Mouse (Mus musculus): ENCODE results near the gene Taf5l. TPM values are rescaled to one million over a fixed set of nuclear protein-coding genes. Genes with fewer than 3 reads are reported as not detected.
"Not testable (repeated sequence)": the region's sequence is repeated elsewhere in the genome, so short reads cannot be mapped to it uniquely, and the experiment has no call there.

The Taf5l gene
- polyA plus RNA-seq, 1 experiment from 2014 or later: 28.5 TPM

DNA sequence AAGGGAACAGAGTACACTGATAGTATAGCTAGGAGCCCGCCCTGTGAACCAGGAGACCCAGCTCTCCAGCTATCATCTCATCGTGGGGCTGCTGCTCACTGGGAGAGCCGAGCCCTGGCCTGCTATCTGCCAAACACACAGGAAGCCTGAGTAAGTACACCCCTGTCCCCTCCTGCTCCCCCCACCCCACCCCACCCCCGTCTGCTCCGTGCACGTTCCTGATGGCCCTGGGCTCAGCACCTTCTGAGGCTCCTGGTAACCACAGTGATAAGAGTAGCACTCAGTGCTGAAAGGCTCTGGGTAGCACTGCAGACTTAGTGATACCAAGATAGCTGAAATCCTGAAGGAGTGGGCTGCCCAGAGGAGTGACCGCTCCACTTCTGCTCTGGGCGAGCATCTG is 42.3 kb downstream of the Taf5l start:
- no peaks in the 10 kb centered on the region for H3K36me3 ChIP-seq (ENCODE audit: control insufficient read depth, insufficient read depth, low read length)
- peak overlapping the region; percentile 31; the same call in 1 of the 2 replicates for H3K9ac ChIP-seq (ENCODE audit: low read length)
- no peak for ATAC-seq (ENCODE audit: insufficient number of reproducible peaks, insufficient read depth, low FRiP score, low read depth)
- H3K27ac ChIP-seq (replicated peaks in 1 of 2; ENCODE audit: control insufficient read depth in 1 of 2, insufficient read depth in 1 of 2, low read depth in 2 of 2, low read length in 2 of 2): peak overlapping the region; percentile 65 to 69
- H3K27me3 ChIP-seq (ENCODE audit: control insufficient read depth, insufficient read depth, low read length): no peaks in the 10 kb centered on the region
- no peak overlapping the region for H3K4me3 ChIP-seq (ENCODE audit: control insufficient read depth in 1 of 2, insufficient read depth in 1 of 2, low read depth in 1 of 2, low read length in 2 of 2)
- peaks cover 25 to 31% of the 10 kb centered on the region in 2 experiments for H3K4me1 ChIP-seq (ENCODE audit: control insufficient read depth in 2 of 2, insufficient read depth in 2 of 2, low read length in 2 of 2)
- peak overlapping the region; percentile 51 for H3K4me2 ChIP-seq (ENCODE audit: low read length)
- no peaks in the 10 kb centered on the region for H3K9me3 ChIP-seq (ENCODE audit: control insufficient read depth, low read length)
- 8% methylated on average over 8 of the region's 8 CpGs for WGBS

DNA sequence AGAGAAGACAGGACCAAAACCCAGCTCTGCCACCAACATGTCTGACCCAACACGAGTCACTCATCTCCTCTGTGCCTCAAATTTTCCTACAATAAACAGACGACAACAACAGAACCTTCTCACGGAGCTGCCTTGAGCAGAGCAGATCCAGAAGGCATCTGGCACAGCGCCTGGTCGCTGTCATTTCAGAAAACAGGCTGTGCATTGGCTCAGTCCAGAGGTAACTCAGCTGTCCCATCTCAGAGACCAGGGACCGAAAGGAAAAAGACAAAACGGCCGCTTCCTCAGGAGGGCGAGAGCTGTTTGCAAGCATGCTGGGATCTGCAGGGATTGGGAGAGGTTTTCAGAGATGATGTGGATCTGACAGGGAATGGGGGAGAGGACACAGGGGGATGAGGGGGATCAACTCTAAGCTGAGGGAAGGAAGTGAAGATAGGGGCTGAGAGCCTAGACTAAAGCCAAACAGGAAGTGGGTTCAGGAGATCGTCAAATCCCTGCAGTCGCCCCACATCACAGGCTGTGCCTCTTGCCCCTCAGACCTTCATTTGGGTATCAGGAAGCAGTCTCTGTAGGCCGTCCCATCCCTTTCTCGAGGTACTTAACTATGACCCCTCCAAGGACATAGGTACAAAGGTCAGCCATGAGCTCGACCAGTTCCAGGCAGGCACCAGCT is 42.9 kb downstream of the Taf5l start:
- Histone ChIP-seq H3K4me2 (ENCODE audit: low read length) (peak overlapping the region; percentile 51), H3K27ac (replicated peaks in 1 of 2; ENCODE audit: control insufficient read depth in 1 of 2, insufficient read depth in 1 of 2, low read depth in 2 of 2, low read length in 2 of 2) (peak overlapping the region; percentile 65 to 69), H3K27me3 (ENCODE audit: control insufficient read depth, insufficient read depth, low read length) (no peaks in the 10 kb centered on the region), H3K9ac (ENCODE audit: low read length) (peak overlapping the region; percentile 31; the same call in 1 of the 2 replicates), H3K36me3 (ENCODE audit: control insufficient read depth, insufficient read depth, low read length) (no peaks in the 10 kb centered on the region), H3K4me1 (ENCODE audit: control insufficient read depth in 2 of 2, insufficient read depth in 2 of 2, low read length in 2 of 2) (peaks cover 25 to 31% of the 10 kb centered on the region in 2 experiments), H3K9me3 (ENCODE audit: control insufficient read depth, low read length) (no peaks in the 10 kb centered on the region), H3K4me3 (ENCODE audit: control insufficient read depth in 1 of 2, insufficient read depth in 1 of 2, low read depth in 1 of 2, low read length in 2 of 2) (no peak overlapping the region)
- WGBS: 19% methylated on average over 14 of the region's 14 CpGs
- ATAC-seq (ENCODE audit: insufficient number of reproducible peaks, insufficient read depth, low FRiP score, low read depth): no peak

- H3K27ac ChIP-seq (replicated peaks in 1 of 2; ENCODE audit: control insufficient read depth in 1 of 2, insufficient read depth in 1 of 2, low read depth in 2 of 2, low read length in 2 of 2): peak overlapping the region in 1 of 2 experiments; percentile 65; a peak in 3 of 4 replicates
- H3K27me3 ChIP-seq (ENCODE audit: control insufficient read depth, insufficient read depth, low read length): no peaks in the 10 kb centered on the region
- no peak for ATAC-seq (ENCODE audit: insufficient number of reproducible peaks, insufficient read depth, low FRiP score, low read depth)
- H3K4me3 ChIP-seq (ENCODE audit: control insufficient read depth in 1 of 2, insufficient read depth in 1 of 2, low read depth in 1 of 2, low read length in 2 of 2): no peak overlapping the region
- 84% methylated on average over 4 of the region's 4 CpGs for WGBS
- H3K9ac ChIP-seq (ENCODE audit: low read length): no peak overlapping the region; the same call in 1 of the 2 replicates
- no peaks in the 10 kb centered on the region for H3K9me3 ChIP-seq (ENCODE audit: control insufficient read depth, low read length)
- H3K36me3 ChIP-seq (ENCODE audit: control insufficient read depth, insufficient read depth, low read length): no peaks in the 10 kb centered on the region
- H3K4me1 ChIP-seq (ENCODE audit: control insufficient read depth in 2 of 2, insufficient read depth in 2 of 2, low read length in 2 of 2): peaks cover 25 to 31% of the 10 kb centered on the region in 2 experiments
- peak overlapping the region; percentile 51 for H3K4me2 ChIP-seq (ENCODE audit: low read length)
Measured at GRCm38 (mm10) chr8:123977499-123977898, 43.7 kb downstream of the Taf5l start.

- Histone ChIP-seq H3K4me2 (ENCODE audit: low read length) (no peak overlapping the region), H3K27ac (replicated peaks in 1 of 2; ENCODE audit: control insufficient read depth in 1 of 2, insufficient read depth in 1 of 2, low read depth in 2 of 2, low read length in 2 of 2) (no peak overlapping the region), H3K4me1 (ENCODE audit: control insufficient read depth in 2 of 2, insufficient read depth in 2 of 2, low read length in 2 of 2) (peaks cover 8 to 11% of the 10 kb centered on the region in 2 experiments), H3K4me3 (ENCODE audit: control insufficient read depth in 1 of 2, insufficient read depth in 1 of 2, low read depth in 1 of 2, low read length in 2 of 2) (no peak overlapping the region), H3K27me3 (ENCODE audit: control insufficient read depth, insufficient read depth, low read length) (no peaks in the 10 kb centered on the region), H3K36me3 (ENCODE audit: control insufficient read depth, insufficient read depth, low read length) (peaks cover 12% of the 10 kb centered on the region; the same call in 1 of the 2 replicates), H3K9me3 (ENCODE audit: control insufficient read depth, low read length) (no peaks in the 10 kb centered on the region), H3K9ac (ENCODE audit: low read length) (no peak overlapping the region)
- ATAC-seq (ENCODE audit: insufficient number of reproducible peaks, insufficient read depth, low FRiP score, low read depth): no peak
- WGBS: 83% methylated on average over 1 of the region's 1 CpGs
Measured at GRCm38 (mm10) chr8:123973495-123973894, 47.7 kb downstream of the Taf5l start.

DNA sequence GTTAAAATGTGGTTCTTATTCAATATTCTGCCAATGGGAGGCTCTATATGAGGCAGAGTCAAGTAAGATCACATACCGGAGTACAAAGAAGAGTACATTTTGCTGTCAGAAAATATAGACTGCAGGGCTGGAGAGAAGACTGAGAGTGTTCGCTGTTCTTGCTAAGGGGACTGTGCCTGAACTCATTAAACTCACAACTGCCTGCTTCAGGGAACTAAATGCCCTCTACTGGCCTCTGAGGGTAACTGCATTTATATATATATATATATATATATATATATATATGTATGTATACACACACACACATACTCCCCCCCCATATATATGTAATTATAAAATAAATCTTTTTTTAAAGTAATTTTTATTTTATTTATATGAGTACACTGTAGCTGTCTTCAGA is 54.3 kb downstream of the Taf5l start:
- no peak for ATAC-seq (ENCODE audit: insufficient number of reproducible peaks, insufficient read depth, low FRiP score, low read depth)
- H3K4me2 ChIP-seq (ENCODE audit: low read length): no peak overlapping the region
- H3K27me3 ChIP-seq (ENCODE audit: control insufficient read depth, insufficient read depth, low read length): no peaks in the 10 kb centered on the region
- H3K9me3 ChIP-seq (ENCODE audit: control insufficient read depth, low read length): no peaks in the 10 kb centered on the region
- H3K4me1 ChIP-seq (ENCODE audit: control insufficient read depth in 2 of 2, insufficient read depth in 2 of 2, low read length in 2 of 2): no peaks in the 10 kb centered on the region
- H3K36me3 ChIP-seq (ENCODE audit: control insufficient read depth, insufficient read depth, low read length): peaks cover 46% of the 10 kb centered on the region
- H3K4me3 ChIP-seq (ENCODE audit: control insufficient read depth in 1 of 2, insufficient read depth in 1 of 2, low read depth in 1 of 2, low read length in 2 of 2): no peak overlapping the region
- 72% methylated on average over 2 of the region's 2 CpGs for WGBS
- H3K27ac ChIP-seq (replicated peaks in 1 of 2; ENCODE audit: control insufficient read depth in 1 of 2, insufficient read depth in 1 of 2, low read depth in 2 of 2, low read length in 2 of 2): no peak overlapping the region
- H3K9ac ChIP-seq (ENCODE audit: low read length): no peak overlapping the region

DNA sequence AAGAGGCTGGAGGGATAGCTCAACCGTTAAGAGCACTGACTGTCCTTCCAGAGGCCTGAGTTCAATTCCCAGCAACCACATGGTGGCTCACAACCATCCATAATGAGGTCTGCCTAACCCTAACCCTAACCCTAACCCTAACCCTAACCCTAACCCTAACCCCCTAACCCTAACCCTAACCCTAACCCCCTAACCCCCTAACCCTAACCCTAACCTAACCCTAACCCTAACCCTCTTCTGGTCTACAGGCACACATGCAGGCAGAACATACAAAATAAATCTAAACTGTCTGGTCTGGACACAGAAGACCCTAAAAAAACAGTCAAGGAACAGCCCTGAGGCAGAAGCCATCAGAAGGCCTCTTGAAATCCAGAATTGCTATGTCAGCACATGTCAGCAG is 59.8 kb downstream of the Taf5l start:
- no peak overlapping the region for H3K27ac ChIP-seq (replicated peaks in 1 of 2; ENCODE audit: control insufficient read depth in 1 of 2, insufficient read depth in 1 of 2, low read depth in 2 of 2, low read length in 2 of 2)
- WGBS: 87% methylated on average over 1 of the region's 1 CpGs
- no peaks in the 10 kb centered on the region for H3K4me1 ChIP-seq (ENCODE audit: control insufficient read depth in 2 of 2, insufficient read depth in 2 of 2, low read length in 2 of 2)
- no peak overlapping the region for H3K4me2 ChIP-seq (ENCODE audit: low read length)
- no peak for ATAC-seq (ENCODE audit: insufficient number of reproducible peaks, insufficient read depth, low FRiP score, low read depth)
- no peak overlapping the region for H3K9ac ChIP-seq (ENCODE audit: low read length)
- no peaks in the 10 kb centered on the region for H3K9me3 ChIP-seq (ENCODE audit: control insufficient read depth, low read length)
- H3K4me3 ChIP-seq (ENCODE audit: control insufficient read depth in 1 of 2, insufficient read depth in 1 of 2, low read depth in 1 of 2, low read length in 2 of 2): no peak overlapping the region
- H3K36me3 ChIP-seq (ENCODE audit: control insufficient read depth, insufficient read depth, low read length): peaks cover 76% of the 10 kb centered on the region
- H3K27me3 ChIP-seq (ENCODE audit: control insufficient read depth, insufficient read depth, low read length): no peaks in the 10 kb centered on the region

GRCm38 (mm10) chr8:123960556-123960955 is 60.6 kb downstream of the Taf5l start:
- not testable (repeated sequence) for H3K9me3 ChIP-seq (ENCODE audit: control insufficient read depth, low read length); H3K27me3 ChIP-seq (ENCODE audit: control insufficient read depth, insufficient read depth, low read length); H3K4me3 ChIP-seq (ENCODE audit: control insufficient read depth in 1 of 2, insufficient read depth in 1 of 2, low read depth in 1 of 2, low read length in 2 of 2); H3K4me1 ChIP-seq (ENCODE audit: control insufficient read depth in 2 of 2, insufficient read depth in 2 of 2, low read length in 2 of 2); H3K27ac ChIP-seq (replicated peaks in 1 of 2; ENCODE audit: control insufficient read depth in 1 of 2, insufficient read depth in 1 of 2, low read depth in 2 of 2, low read length in 2 of 2); H3K9ac ChIP-seq (ENCODE audit: low read length); ATAC-seq (ENCODE audit: insufficient number of reproducible peaks, insufficient read depth, low FRiP score, low read depth); H3K4me2 ChIP-seq (ENCODE audit: low read length)
- peaks cover 77% of the 10 kb centered on the region for H3K36me3 ChIP-seq (ENCODE audit: control insufficient read depth, insufficient read depth, low read length)
- 84% methylated on average over 5 of the region's 5 CpGs for WGBS

DNA sequence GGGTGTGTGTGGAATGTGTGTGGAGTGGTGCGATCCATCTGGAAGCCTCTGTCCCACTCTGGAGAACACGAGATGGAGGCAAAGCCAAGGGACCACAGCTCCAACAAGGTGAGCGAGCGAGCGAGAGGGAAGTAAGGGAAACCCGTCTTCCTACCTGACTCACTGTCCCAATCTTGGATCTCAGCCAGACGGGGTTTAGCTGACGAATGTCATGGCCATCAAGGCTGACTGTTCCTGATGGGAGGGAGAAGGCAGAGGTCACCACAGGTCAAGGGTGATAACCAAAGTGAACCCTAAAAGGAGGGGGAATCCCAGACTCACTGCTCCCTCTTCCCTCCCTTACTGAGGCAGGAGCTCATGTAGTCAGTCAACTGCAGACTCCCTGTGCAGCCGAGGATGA is 61.1 kb downstream of the Taf5l start:
- ATAC-seq (ENCODE audit: insufficient number of reproducible peaks, insufficient read depth, low FRiP score, low read depth): no peak
- Histone ChIP-seq H3K4me3 (ENCODE audit: control insufficient read depth in 1 of 2, insufficient read depth in 1 of 2, low read depth in 1 of 2, low read length in 2 of 2) (no peak overlapping the region), H3K4me2 (ENCODE audit: low read length) (no peak overlapping the region), H3K27me3 (ENCODE audit: control insufficient read depth, insufficient read depth, low read length) (no peaks in the 10 kb centered on the region), H3K9me3 (ENCODE audit: control insufficient read depth, low read length) (no peaks in the 10 kb centered on the region), H3K36me3 (ENCODE audit: control insufficient read depth, insufficient read depth, low read length) (peaks cover 80% of the 10 kb centered on the region), H3K27ac (replicated peaks in 1 of 2; ENCODE audit: control insufficient read depth in 1 of 2, insufficient read depth in 1 of 2, low read depth in 2 of 2, low read length in 2 of 2) (no peak overlapping the region), H3K4me1 (ENCODE audit: control insufficient read depth in 2 of 2, insufficient read depth in 2 of 2, low read length in 2 of 2) (no peaks in the 10 kb centered on the region), H3K9ac (ENCODE audit: low read length) (no peak overlapping the region)
- 81% methylated on average over 9 of the region's 9 CpGs for WGBS

All from heart, embryonic 14.5 days (tissue).